Mouse (Mus musculus): ENCODE results near the gene Map1s.

DNA sequence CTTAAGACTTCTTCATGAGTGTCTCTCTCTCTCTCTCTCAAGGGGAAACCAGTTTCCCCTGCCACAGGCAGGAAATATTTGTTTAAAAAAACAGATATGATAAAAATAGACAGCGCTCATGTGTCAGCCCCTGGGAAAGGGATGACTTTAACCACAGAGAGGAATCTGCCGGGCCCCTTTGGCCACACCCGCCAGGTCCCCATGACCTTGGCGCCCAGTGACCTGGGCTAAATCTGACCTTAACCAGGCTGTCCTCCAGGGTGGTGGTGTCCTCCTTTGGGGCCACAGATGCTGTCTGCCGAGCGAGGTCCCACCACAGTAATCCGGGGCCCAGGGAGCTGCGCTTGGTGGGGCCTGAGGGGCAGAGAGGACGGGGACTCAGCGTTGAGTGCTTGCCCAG lies 21.0 kb upstream of the Map1s start:
- no peak for TF ChIP-seq CTCF (conservative IDR thresholded peaks at IDR 0.05; ENCODE audit: low read length)
- no peak for TF ChIP-seq POU5F1 (IDR thresholded peaks at IDR 0.05; ENCODE audit: borderline replicate concordance, low read length)
- no peak for TF ChIP-seq NANOG (IDR thresholded peaks at IDR 0.05; ENCODE audit: borderline replicate concordance, low read length)
